ENCODE assay signal across 8 mouse cellular contexts in genomic region chr7:111179401-111180271, GRCm38 (mm10).
DNase-seq lines count a peak whose midpoint lies in the region; ATAC-seq and TF ChIP-seq lines count a peak whose summit lies in the region.

No protein-coding gene starts in this region.

- H3K4me2 ChIP-seq in intestine, embryonic 15.5 days (replicated peaks) = peak overlapping the region; percentile 22; the same call in 1 of the 2 replicates
- peak overlapping the region; percentile 57 for H3K4me2 ChIP-seq in liver, embryonic 15.5 days

- H3K79me2 ChIP-seq in C2C12 (ENCODE audit: control insufficient read depth, insufficient read depth) = no peaks in the 10 kb centered on the region

- TF ChIP-seq CTCF in C2C12 (IDR thresholded peaks at IDR 0.05; ENCODE audit: control insufficient read depth, insufficient read depth, insufficient read length) = no peak

- no peaks in the 10 kb centered on the region for H3K27me3 ChIP-seq in C2C12 (ENCODE audit: control insufficient read depth, insufficient read depth, insufficient read length)
- H3K27me3 ChIP-seq in intestine, embryonic 15.5 days (replicated peaks) = no peaks in the 10 kb centered on the region
- peaks cover 17% of the 10 kb centered on the region for H3K27me3 ChIP-seq in liver, embryonic 15.5 days

- H3K9me3 ChIP-seq in intestine, embryonic 15.5 days = no peaks in the 10 kb centered on the region
- H3K9me3 ChIP-seq in liver, embryonic 15.5 days (replicated peaks) = no peaks in the 10 kb centered on the region

- no peaks in the 10 kb centered on the region for H3K36me3 ChIP-seq in C2C12 (ENCODE audit: control insufficient read depth, insufficient read depth)
- H3K36me3 ChIP-seq in intestine, embryonic 15.5 days = no peaks in the 10 kb centered on the region
- H3K36me3 ChIP-seq in liver, embryonic 15.5 days (replicated peaks) = no peaks in the 10 kb centered on the region

- H3K9ac ChIP-seq in intestine, embryonic 15.5 days = no peak overlapping the region
- H3K9ac ChIP-seq in liver, embryonic 15.5 days = peak overlapping the region; percentile 41

- H3K27ac ChIP-seq in intestine, embryonic 15.5 days = peak overlapping the region; percentile 71
- peak overlapping the region; percentile 88 for H3K27ac ChIP-seq in liver, embryonic 15.5 days (replicated peaks)

- peaks cover 11% of the 10 kb centered on the region for H3K4me1 ChIP-seq in intestine, embryonic 15.5 days (replicated peaks)
- H3K4me1 ChIP-seq in liver, embryonic 15.5 days (replicated peaks) = peaks cover 48% of the 10 kb centered on the region

- intact Hi-C loops in gastrocnemius, postnatal 14 days (cut with DNase I; ENCODE audit: low total_unique reads) = loop anchor here (5.0 kb wide), 1 partner anchor 788 kb away; no protein-coding TSS in a partner anchor

- peak; percentile 88 for ATAC-seq in intestine, embryonic 15.5 days
- peak; percentile 95 for ATAC-seq in liver, embryonic 15.5 days (ENCODE audit: insufficient read depth)
- no peak for ATAC-seq in monocyte, adult 5-6 weeks (replicated peaks; ENCODE audit: insufficient number of reproducible peaks, low FRiP score, low TSS enrichment, poor library complexity, severe bottlenecking)

- no peak overlapping the region for H3K4me3 ChIP-seq in C2C12 (ENCODE audit: insufficient read depth, poor library complexity, severe bottlenecking)
- no peak overlapping the region for H3K4me3 ChIP-seq in intestine, embryonic 15.5 days (replicated peaks)
- H3K4me3 ChIP-seq in liver, embryonic 15.5 days (replicated peaks) = peak overlapping the region; percentile 18; the same call in 1 of the 2 replicates

- no peak overlapping the region for H3ac ChIP-seq in C2C12 (ENCODE audit: control insufficient read depth, insufficient read length, low read depth)

- peak; percentile 85 for DNase-seq in adrenal gland, adult 8-10 months
- peak; percentile 57 for DNase-seq in gastrocnemius, postnatal 14 days
- peak; percentile 64 for DNase-seq in ovary, postnatal 14 days (ENCODE audit: low spot score)
- DNase-seq in layer of hippocampus, postnatal 25 days (ENCODE audit: extremely low spot score in 1 of 2, low spot score in 1 of 2) = no peak

- 38% methylated on average over 7 of the region's 7 CpGs for WGBS in intestine, embryonic 15.5 days
- 18% methylated on average over 7 of the region's 7 CpGs for WGBS in liver, embryonic 15.5 days (ENCODE audit: insufficient replicate concordance)

- H3K79me3 ChIP-seq in C2C12 (ENCODE audit: low read depth) = no peaks in the 10 kb centered on the region

TF ChIP-seq in C2C12, 6 proteins besides CTCF, POLR2A, EP300 and RAD21:
- TF ChIP-seq MYOG (IDR thresholded peaks at IDR 0.05; ENCODE audit: control insufficient read depth, extremely low read depth, insufficient read length) = no peak
- peak; percentile 20 for TF ChIP-seq CEBPB (IDR thresholded peaks at IDR 0.05; ENCODE audit: low read depth)
- peak; percentile 30 for TF ChIP-seq USF1 (IDR thresholded peaks at IDR 0.05; ENCODE audit: low read depth)

Comparison
In these comparisons a context has a peak if more than half of its experiments do, and no peak if none do; other contexts are left out.
1. DNase-seq: peak in adrenal gland, adult 8-10 months (single experiment), gastrocnemius, postnatal 14 days (single experiment) and ovary, postnatal 14 days (single experiment); none in layer of hippocampus, postnatal 25 days (0 of 2).